Mouse (Mus musculus): ENCODE measurements at regions not wholly inside any gene's neighbourhood (a gene's known extent, or its start where the extent isn't known, plus 50 kb on each side); places are given as distances from the start of the nearest gene placed in this dataset.

DNA sequence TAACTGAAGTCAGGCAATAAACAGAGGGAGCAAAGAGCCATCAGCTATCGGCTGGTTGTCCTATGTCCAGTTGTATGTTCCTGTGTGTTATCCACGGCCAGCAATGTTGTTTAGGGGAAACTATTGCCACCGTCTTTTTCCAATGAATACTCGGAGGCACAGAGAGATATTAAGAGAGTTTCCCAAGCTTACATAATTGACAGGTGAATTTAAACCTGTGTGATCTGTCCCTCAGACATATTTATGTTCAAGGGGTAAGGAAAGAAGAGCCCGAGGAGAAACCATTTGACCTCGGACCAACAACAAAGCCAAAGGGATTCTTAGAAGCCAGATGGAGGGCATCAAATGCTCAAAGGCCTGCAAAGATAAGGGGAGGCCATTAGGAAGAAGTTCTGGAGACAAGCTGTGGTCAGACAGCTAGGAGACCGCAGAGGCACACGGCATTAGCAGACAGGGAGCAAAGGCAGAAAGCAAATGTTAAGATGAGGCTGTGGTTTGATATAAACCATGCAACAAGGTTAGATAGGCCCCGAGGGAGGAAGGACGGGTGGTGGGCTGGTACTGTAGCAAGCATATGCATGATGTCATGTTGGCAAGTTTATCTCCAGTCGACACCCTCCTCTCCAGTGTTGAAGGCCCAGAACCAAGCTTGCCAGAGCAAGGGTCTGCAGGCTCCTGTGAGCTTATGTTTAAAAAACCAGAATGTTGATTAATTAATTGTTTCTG lies 82.1 kb upstream of the Cpsf6 start:
- no peak for DNase-seq (ENCODE audit: low spot score)

DNA sequence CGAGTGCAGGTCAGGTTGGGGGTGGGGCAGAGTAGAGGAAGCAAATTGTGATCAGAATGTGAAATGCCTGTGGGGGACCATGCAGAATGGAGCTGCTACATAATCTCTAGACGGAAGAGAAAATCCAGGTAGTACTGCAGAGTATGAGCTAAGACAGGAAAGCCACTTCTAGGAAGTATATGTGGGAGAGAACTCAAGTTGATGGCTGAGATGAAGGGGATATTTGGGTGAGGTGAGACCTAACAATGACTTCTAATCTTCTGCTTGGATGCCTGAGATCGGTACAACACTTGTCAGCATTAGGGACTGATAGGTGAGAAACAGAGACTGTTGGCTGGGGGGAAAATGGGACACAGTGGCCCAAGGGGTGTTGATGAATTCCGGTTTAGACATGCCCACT lies 81.4 kb upstream of the Cpsf6 start:
- DNase-seq (ENCODE audit: low spot score) = no peak

- no peak for DNase-seq (ENCODE audit: low spot score)
These were observed 80.5 kb upstream of the Cpsf6 start for GRCm38 (mm10) chr10:117460366-117460730.

GRCm38 (mm10) chr10:117459651-117460365 lies 80.0 kb upstream of the Cpsf6 start:
- no peak for DNase-seq (ENCODE audit: low spot score)

DNA sequence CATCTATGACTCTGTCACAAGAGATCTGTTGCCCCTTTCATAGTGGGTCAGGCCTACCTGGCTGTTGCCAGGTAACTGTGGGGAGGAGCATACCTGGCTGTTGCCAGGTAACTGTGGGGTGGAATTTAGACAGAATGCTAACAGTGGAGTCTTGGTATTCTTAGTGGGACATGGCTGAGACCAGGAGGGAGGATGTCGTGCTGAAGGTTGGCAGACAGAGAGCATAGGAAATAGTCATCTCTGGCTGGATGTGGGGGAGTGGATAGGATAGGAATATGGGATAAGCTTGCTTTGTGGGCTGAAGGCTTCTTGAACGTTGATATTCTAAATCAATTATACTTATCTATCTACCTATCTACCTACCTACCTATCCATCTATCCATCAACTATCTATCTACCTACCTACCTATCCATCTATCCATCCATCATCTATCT lies 79.2 kb upstream of the Cpsf6 start:
- DNase-seq (ENCODE audit: low spot score) = no peak

DNA sequence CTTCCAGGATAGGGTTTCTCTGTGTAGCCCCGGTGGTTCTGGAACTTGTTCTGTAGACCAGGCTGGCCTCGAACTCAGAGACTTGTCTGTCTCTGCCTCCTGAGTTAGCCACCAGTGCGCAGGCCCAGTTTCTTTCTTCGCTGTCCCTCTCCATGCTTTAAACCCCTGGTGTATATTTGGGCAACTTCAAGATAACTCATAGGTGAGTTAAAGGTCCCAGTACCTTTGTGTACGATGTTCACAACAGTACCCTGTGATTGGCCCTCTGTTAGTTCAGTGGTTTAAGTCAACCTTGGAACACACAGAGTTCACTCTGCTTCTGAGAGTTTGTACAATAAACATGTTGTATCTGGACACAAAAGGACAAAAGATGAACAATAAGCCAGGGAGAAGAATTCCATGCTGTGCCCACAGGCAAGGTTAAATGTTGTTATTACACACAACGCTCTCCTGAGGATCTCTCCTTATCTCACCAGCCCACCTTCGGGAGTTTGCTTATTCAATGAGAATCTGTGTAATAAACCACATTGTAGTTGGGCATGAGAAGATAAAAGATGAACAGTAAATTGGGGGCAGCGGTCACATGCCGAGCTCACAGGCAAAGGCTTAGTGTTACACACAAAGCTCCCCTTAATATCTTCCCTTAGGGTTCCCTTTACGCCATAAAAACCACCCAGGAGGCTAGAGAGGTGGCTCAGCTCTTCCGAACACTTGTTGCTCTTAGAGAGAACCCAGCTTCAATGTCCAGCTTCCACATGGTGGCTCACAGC lies 78.6 kb upstream of the Cpsf6 start:
- no peak for DNase-seq (ENCODE audit: low spot score)

GRCm38 (mm10) chr10:117457701-117457950 lies 77.8 kb upstream of the Cpsf6 start:
- no peak for DNase-seq (ENCODE audit: low spot score)

DNA sequence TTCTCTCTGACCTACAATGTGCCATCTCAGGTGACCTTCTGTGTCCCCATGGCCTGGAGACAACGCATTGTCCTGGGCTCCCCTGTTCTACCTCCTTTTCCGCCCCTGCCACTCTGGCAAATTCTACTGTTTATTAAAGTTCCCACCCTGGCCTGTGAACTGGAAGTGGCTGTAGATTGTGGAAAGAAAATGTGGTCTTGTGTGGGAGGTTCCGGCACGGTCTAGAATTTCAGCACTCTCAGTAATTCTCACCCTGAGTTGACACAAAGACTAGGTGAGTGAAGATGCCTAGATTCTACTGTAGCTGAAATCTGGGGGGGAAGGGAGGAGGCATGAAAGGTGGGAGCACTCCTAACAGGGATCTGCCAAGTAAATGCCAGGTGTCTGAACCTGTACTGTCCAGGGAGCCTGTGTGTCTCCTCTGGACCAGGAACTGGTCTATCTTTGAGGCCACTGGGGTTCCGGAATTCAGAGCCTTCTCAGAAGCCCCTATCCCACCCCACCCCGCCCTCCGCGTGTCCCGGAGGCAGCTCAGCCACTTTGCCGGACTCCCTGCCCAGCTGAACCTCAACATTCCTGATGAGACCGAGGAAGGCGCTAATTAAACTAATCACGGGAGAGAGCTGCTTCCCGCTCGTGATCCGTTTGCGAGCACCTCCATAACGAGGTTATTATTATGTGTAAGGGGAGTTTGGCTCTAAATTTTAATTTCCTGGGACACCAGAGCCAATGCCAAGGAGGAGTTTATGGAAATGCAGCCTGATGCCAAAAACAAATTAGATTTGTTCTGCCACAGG lies 77.3 kb upstream of the Cpsf6 start:
- no peak for DNase-seq (ENCODE audit: low spot score)

DNA sequence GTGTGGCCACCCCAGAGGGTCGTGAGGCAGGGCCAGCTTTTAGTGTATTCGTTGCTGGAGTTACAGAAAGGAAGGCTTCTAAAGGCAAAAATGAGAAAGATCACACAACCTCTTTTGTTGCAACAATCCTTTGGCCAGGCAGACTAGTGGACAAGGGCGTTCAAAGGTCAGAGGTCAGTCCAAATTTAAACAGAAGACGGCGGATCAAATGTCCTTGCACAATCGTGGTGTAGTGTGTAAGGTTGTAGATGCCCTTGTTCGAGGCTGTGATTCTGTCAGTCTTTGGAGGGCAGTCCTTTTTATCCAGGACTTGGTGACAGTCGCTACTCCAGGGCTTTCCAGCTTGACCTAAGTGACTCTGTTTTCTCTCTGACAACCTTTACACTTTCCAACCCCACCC lies 76.6 kb upstream of the Cpsf6 start:
- no peak for DNase-seq (ENCODE audit: low spot score)

DNA sequence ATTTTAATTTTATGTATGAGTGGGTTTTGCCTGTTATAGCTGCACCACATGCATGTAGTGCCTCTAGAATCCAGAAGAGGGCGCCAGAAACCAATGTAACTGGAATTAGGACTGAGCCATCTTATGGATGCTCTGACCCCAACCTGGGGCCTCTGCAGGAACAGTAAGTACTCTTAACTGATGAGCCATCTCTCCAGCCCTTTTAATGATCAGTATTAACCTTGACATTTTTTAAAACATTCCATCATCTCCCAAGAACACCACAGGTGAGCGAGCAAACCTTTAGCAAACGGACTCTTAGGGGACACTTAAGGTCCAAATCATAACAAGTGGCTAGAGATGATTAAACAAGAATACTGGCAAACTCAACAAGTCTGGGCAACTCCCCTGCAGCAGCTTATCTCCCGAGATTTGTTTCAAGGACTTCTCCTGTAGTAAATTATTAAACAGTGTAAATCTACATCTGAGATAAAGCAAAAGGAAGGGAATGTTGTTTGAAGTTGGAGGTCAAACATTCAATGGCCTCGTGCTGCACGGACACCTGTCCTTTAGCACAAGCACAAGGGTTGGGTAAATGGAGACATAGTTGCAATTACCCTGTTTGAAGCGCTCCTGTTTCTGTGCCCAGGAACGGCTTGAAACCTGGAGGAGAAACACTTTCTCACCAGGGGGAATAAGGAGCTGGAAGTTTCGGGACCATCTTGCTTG lies 75.9 kb upstream of the Cpsf6 start:
- no peak for DNase-seq (ENCODE audit: low spot score)

DNA sequence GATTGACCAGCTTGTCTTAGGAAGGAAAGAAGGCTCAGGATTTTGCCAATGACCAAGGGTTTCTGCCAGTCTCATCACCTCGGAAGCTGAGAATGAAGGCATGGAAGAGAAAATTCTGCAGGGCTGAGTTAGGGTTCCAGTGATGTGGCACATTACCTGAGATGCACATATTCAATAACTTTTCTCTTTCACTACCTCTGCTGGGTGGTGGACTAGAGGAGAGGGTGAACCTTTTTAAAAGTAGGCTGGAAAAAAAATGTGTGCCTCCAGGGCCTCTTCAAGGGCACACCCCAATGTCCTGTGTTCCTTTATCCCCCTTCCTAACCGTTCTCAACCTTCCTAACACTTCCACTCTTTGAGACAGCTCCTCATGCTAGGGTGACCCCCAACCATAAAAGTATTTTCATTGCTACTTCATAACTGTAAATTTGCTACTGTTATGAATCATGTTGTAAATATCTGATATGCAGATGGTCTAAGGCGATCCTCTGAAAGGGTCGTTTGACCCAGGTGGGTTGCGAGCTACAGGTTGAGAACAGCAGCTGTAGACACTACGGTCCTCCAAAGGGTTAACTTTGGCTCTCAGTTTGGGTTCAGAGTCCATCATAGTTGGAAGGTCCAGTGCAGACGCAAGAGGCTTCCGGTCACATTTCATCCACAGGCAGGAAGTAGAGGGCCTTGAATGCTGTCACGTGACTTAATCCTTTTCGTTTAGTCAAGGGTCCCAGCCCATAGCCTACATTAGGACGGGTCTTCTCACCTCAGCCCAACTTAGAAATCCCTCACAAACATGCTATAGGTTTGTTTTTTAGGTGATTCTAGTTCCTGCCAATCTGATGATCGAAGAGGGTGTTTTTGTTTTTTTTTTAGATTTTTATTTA lies 75.1 kb upstream of the Cpsf6 start:
- no peak for DNase-seq (ENCODE audit: low spot score)

- DNase-seq (ENCODE audit: low spot score) = no peak
These were observed 74.3 kb upstream of the Cpsf6 start for GRCm38 (mm10) chr10:117454171-117454500.

DNA sequence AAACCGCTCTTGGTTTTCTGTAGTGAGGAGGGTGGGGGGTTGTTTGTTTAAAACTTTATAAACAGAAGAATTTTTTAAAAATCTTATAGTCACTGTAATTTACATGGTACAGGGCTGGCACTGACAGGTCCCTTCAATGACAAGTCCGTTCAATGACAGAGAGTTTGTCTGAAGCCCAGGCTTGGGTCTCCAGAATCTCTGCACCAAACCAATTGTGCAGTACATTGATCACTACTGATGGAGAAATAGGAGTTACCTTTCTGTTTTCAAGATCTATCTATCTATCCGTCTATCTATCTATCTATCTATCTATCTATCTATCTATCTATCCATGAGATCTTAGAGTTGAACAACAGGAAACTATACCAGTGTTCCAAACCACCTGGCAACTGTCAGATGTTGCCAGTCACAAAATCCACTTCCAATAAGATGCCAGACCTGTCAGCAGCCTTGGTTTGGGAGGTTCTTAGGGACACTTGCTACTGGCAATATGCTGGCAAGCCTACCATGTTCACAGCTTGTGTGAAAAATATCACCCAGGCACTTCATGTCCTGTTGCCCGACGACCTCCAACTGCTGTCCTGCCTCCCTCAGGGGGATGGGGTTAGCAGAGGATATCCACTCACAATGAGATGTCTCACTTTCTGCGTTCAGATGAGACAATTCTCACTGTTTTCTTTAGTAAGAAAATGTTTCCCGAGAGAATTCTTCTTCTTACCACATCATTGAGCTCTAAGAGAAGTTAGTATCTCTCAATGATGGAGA lies 73.8 kb upstream of the Cpsf6 start:
- DNase-seq (ENCODE audit: low spot score) = no peak

- no peak for DNase-seq (ENCODE audit: low spot score)
These were observed 72.6 kb upstream of the Cpsf6 start for GRCm38 (mm10) chr10:117452190-117452950.

DNA sequence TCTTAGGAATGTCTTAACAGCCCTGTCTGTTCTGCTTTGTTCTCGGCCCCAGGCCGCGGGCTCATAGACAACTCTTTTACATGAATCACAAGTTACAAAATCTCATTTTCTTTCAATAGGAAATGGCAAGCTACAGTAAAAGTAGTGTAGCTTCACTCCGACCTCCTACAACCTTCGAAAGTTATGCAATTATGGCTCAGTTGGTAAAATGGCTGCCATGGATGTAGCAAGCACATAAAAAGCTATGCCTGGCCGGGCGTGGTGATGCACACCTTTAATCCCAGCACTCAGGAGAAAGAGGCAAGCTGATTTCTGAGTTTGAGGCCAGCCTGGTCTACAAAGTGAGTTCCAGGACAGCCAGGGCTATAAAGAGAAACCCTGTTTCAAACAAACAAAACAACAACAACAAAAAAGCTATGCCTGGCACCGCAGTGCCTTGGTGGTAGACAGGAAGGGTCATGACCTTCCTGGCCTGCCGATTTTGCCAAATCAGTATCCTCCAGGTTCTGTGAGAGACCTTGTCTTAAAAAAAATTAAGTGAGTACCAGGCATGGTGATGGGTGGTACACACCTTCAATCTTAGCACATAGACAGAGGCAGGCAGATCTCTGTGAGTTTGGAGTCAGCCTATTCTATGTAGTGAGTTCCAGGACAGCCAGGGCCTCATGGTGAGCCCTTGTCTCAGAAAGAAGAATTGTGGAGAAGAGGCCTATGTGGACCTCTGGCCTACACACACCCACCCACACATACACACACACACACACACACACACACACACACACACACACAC lies 71.8 kb upstream of the Cpsf6 start:
- DNase-seq (ENCODE audit: low spot score) = no peak

DNA sequence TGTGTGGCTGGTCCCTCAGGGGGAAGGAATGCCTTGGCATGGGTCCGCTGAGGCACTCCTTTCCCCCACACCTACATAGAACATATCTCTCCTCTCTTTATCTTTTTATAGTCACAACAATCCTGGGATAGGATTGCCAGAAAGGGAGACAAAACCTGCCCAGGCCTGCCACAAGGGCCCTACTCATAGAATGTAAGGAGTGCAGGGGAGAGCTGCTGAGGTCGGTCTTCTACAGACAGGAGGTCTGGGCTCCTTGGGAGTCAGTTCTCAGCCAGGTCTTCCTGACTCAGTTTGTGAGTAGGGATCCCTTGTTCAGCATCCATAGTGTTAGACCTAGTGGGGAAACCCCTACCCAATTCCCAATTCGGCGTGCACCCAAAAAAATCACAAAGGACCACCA lies 70.8 kb upstream of the Cpsf6 start:
- DNase-seq (ENCODE audit: low spot score) = no peak

- no peak for DNase-seq (ENCODE audit: low spot score)
These were observed 70.4 kb upstream of the Cpsf6 start for GRCm38 (mm10) chr10:117450240-117450569.

DNA sequence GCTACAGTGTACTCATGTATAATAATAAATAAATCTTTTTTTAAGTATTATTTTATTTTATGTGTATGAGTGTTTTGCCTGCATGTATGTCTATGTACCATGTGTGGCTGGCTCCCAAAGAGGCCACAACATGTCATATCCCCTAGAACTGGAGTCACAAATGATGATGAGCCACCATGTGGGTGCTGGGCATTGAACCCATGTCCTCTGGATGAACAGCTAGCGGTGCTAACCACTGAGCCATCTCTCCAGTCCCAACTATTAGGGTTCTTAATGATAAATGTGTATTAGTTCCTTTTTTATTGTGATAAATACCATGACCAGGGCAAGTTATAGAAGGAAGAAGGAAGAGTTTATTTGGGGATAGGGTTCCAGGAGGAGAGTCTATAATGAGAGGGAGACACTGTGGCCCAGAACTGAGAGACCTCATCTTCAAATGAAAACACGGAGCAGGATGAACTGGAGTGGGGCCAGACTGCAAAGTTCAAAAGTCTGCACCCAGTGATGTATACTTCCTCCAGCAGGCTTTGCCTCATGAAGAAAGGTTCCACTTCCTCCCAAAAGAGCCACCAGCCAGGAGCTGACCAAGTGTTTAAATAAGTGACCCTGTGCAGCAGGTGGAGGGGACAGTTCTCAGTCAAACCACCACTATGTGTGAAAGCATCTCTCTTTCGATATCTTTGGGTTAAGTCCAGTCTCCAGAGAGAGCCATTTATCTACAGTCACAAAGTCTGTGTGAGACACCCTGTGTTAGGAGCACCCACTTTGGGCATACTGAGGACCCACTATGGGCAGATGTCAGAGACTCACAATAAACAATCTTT lies 69.8 kb upstream of the Cpsf6 start:
- no peak for DNase-seq (ENCODE audit: low spot score)
